Mouse (Mus musculus): ENCODE data around the gene Gm28171.
"Not testable (repeated sequence)": the region's sequence is repeated elsewhere in the genome, so short reads cannot be mapped to it uniquely, and the experiment has no call there.

The Gm28171 gene

DNA sequence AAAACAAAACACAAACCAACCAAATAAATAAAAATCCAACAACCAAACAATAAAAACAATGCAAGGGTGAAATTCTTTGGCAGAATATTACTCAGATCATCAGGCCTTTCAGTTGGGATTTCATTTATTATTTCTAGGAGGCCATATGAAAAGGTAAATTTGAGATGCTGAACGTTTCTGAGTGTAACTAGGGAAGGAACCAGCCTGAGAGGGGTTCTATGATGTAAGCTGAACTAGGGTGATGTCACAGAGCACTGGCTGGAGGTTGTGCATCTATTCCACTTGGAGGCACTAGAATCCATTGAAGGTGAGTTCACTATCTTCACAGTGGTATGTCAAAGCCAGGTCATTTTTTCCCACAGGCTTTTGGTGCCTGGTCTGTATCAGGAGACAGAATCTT is at the start of gene Gm28171:
Gene Gm28171, plus strand, starts transcription at position 301 of the 400 bp plus-strand sequence.
- DNase-seq (ENCODE audit: low read depth, low spot score), result not testable (repeated sequence)
